Mouse (Mus musculus): Measurements from ENCODE around the gene Fads6.

DNA sequence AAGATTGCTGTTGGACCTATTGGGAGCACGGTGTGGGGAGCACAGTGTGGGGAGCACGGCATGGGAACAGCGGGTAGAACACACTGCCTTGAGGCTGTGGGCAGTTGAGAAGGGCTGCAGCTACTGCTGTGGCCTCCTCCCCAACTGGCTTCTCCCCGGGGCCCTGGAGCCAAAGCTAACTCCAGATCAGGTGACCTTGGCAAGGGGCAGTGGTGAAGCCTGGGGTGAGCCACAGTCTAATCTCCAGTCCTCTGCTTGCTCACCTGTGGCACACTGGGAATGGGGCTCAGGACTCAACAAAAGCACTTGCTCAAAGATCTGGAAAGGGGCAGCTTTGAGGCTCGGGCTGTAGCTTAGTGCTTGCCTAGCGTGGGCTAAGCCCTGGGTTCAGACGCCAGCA is 19.7 kb upstream of the Fads6 start:
- TF ChIP-seq CTCF (IDR thresholded peaks at IDR 0.05; ENCODE audit: insufficient read depth, low read depth, low read length) (no peak), POLR2A (IDR thresholded peaks at IDR 0.05; ENCODE audit: insufficient read depth, low read depth, low read length) (no peak)

Data from olfactory bulb, adult 2 months (tissue).